In the genomic region with DNA sequence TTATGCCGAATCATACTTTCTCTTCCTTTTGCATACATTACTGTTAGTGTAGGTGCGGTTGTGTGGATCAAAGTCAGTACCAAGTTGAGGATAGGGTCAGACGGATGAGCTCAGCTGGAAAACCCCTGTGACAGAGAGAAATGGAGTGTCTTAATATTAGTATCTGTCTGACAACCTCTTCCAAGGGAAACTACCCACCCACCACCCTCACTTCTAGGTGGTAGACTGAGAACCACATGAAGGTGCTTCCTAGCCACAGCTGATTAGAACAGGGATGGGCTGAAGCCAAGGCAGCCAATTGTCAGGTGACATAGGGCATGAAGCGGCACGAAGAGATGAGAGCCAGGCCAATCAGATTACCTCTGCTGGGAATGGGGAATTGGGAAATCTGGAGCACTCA, we compare ENCODE assay signal across 31 mouse cellular contexts.
"Had no signal": no experiment of that assay in that cellular context is flagged by ENCODE, and none has a peak within 500 bp of the region (broad histone marks: within the 10 kb centered on the region; RNA-seq: fewer than 3 reads in every experiment).

No protein-coding gene starts in this region.

- DNase-seq: left cerebral cortex, postnatal 4 days; liver; liver, embryonic 13.5 days; liver, postnatal 0 days; lung, adult 18-20 months; lung, adult 2 months; lung, postnatal 14 days; lung, postnatal 36 days; lung, postnatal 4 days; midbrain, embryonic 14.5 days had no signal

- H3K36me3 ChIP-seq: limb, embryonic 10.5 days; limb, embryonic 12.5 days; limb, embryonic 13.5 days; limb, embryonic 15.5 days; liver, embryonic 12.5 days; liver, embryonic 13.5 days; liver, embryonic 15.5 days; midbrain, embryonic 10.5 days; midbrain, embryonic 12.5 days; midbrain, embryonic 13.5 days; midbrain, embryonic 15.5 days; neural tube, embryonic 12.5 days; neural tube, embryonic 13.5 days had no signal

- H3K9ac ChIP-seq: limb, embryonic 12.5 days; limb, embryonic 13.5 days; limb, embryonic 15.5 days; liver, embryonic 12.5 days; liver, embryonic 13.5 days; liver, embryonic 14.5 days; liver, embryonic 15.5 days; liver, postnatal 0 days; midbrain, embryonic 12.5 days; midbrain, embryonic 13.5 days; midbrain, embryonic 15.5 days; neural tube, embryonic 12.5 days; neural tube, embryonic 13.5 days had no signal

- H3K27me3 ChIP-seq: limb, embryonic 12.5 days; limb, embryonic 13.5 days; limb, embryonic 15.5 days; liver, embryonic 12.5 days; liver, embryonic 13.5 days; liver, embryonic 15.5 days; megakaryocyte, embryonic 14.5 days; midbrain, embryonic 12.5 days; midbrain, embryonic 13.5 days; midbrain, embryonic 15.5 days; neural tube, embryonic 12.5 days; neural tube, embryonic 13.5 days had no signal

- H3K4me3 ChIP-seq: left cerebral cortex, adult 2 months; limb, embryonic 10.5 days; limb, embryonic 12.5 days; limb, embryonic 13.5 days; limb, embryonic 15.5 days; liver, embryonic 12.5 days; liver, embryonic 13.5 days; liver, embryonic 15.5 days; megakaryocyte, embryonic 14.5 days; midbrain, embryonic 10.5 days; midbrain, embryonic 12.5 days; midbrain, embryonic 13.5 days; midbrain, embryonic 15.5 days; myocyte; neural tube, embryonic 12.5 days; neural tube, embryonic 13.5 days had no signal

- H3K9me3 ChIP-seq: limb, embryonic 10.5 days; limb, embryonic 12.5 days; limb, embryonic 13.5 days; limb, embryonic 15.5 days; liver, embryonic 12.5 days; liver, embryonic 13.5 days; liver, embryonic 15.5 days; megakaryocyte, embryonic 14.5 days; midbrain, embryonic 10.5 days; midbrain, embryonic 12.5 days; midbrain, embryonic 13.5 days; midbrain, embryonic 15.5 days; neural tube, embryonic 12.5 days; neural tube, embryonic 13.5 days had no signal

- H3K27ac ChIP-seq: left cerebral cortex, adult 2 months; limb, embryonic 10.5 days; limb, embryonic 12.5 days; limb, embryonic 13.5 days; limb, embryonic 15.5 days; liver, embryonic 12.5 days; liver, embryonic 13.5 days; liver, embryonic 14.5 days; liver, embryonic 15.5 days; macrophage; midbrain, embryonic 10.5 days; midbrain, embryonic 12.5 days; midbrain, embryonic 13.5 days; midbrain, embryonic 15.5 days; neural tube, embryonic 12.5 days had no signal

- H3K4me2 ChIP-seq: limb, embryonic 12.5 days; limb, embryonic 13.5 days; limb, embryonic 15.5 days; liver, embryonic 11.5 days; liver, embryonic 12.5 days; liver, embryonic 13.5 days; liver, embryonic 15.5 days; midbrain, embryonic 11.5 days; midbrain, embryonic 12.5 days; midbrain, embryonic 13.5 days; midbrain, embryonic 15.5 days; neural tube, embryonic 12.5 days; neural tube, embryonic 13.5 days had no signal

- ATAC-seq: liver, embryonic 12.5 days; liver, postnatal 0 days; lung, postnatal 0 days; midbrain, embryonic 13.5 days; midbrain, embryonic 15.5 days; midbrain, embryonic 16.5 days had no signal

- H3K4me1 ChIP-seq: liver, embryonic 12.5 days; liver, embryonic 13.5 days; liver, embryonic 15.5 days; megakaryocyte, embryonic 14.5 days; midbrain, embryonic 15.5 days had no signal
